In the genomic region with DNA sequence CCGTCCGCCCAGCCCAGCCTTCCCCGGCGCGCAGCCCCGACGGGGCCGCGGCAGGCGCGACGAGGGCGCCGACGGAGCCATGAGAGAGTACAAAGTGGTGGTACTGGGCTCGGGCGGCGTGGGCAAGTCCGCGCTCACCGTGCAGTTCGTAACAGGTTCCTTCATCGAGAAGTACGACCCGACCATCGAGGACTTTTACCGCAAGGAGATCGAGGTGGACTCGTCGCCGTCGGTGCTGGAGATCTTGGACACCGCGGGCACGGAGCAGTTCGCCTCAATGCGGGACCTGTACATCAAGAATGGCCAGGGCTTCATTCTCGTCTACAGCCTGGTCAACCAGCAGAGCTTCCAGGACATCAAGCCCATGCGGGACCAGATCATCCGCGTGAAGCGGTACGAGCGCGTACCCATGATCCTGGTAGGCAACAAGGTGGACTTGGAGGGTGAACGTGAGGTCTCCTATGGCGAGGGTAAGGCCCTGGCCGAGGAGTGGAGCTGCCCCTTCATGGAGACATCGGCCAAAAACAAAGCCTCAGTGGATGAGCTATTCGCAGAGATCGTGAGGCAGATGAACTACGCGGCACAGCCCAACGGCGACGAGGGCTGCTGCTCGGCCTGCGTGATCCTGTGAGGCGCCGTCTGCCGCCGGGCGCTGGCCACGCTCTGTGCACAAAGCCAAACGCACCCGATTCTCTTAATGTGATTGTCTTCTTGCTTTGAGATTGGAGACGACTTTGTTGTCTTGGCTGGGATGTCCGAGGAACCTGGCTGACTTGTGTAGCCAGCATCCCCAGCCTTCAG, we compare ENCODE assay signal across 8 mouse cellular contexts. TPM values are rescaled to one million over a fixed set of nuclear protein-coding genes. Genes with fewer than 3 reads are reported as not detected.
A peak's percentile ranks its signal among the peaks of the same experiment; 100 is the strongest.
DNase-seq lines count a peak whose midpoint lies in the region; ATAC-seq and TF ChIP-seq lines count a peak whose summit lies in the region.

No protein-coding gene starts in this region.

- no peak for TF ChIP-seq POLR2A in liver, adult 2 months (IDR thresholded peaks at IDR 0.05; ENCODE audit: extremely low read depth, insufficient read depth, low read length)

- WGBS in embryonic facial prominence, embryonic 13.5 days = under 1% methylated on average over 68 of the region's 68 CpGs
- 0% methylated on average over 68 of the region's 68 CpGs for WGBS in kidney, embryonic 14.5 days
- WGBS in liver, adult 2 months = under 1% methylated on average over 68 of the region's 68 CpGs

- H3K4me2 ChIP-seq in embryonic facial prominence, embryonic 13.5 days = peak overlapping the region; percentile 86
- peak overlapping the region; percentile 90 for H3K4me2 ChIP-seq in kidney, embryonic 14.5 days (replicated peaks; ENCODE audit: low read depth, low read length)

- no peak for ATAC-seq in embryonic facial prominence, embryonic 13.5 days (ENCODE audit: insufficient number of reproducible peaks, insufficient read depth, low FRiP score, low TSS enrichment, low read depth)
- peak; percentile 1; the same call in 1 of the 2 replicates for ATAC-seq in kidney, embryonic 14.5 days (ENCODE audit: low FRiP score, low TSS enrichment)

- H3K9ac ChIP-seq in embryonic facial prominence, embryonic 13.5 days = peak overlapping the region; percentile 92
- peak overlapping the region; percentile 76 for H3K9ac ChIP-seq in kidney, embryonic 14.5 days (ENCODE audit: low read depth, low read length)
- peak overlapping the region; percentile 69 for H3K9ac ChIP-seq in liver, adult 2 months (ENCODE audit: low read depth, low read length)

- peaks cover 9% of the 10 kb centered on the region; the same call in 1 of the 2 replicates for H3K36me3 ChIP-seq in embryonic facial prominence, embryonic 13.5 days
- H3K36me3 ChIP-seq in kidney, embryonic 14.5 days (ENCODE audit: control insufficient read depth, insufficient read depth, low read length) = no peaks in the 10 kb centered on the region
- no peaks in the 10 kb centered on the region for H3K36me3 ChIP-seq in liver, adult 2 months (ENCODE audit: control insufficient read depth, insufficient read depth, low read length)

- H3K79me2 ChIP-seq in liver, adult 2 months (ENCODE audit: control insufficient read depth, insufficient read depth, low read length) = no peaks in the 10 kb centered on the region

- H3K27me3 ChIP-seq in embryonic facial prominence, embryonic 13.5 days = no peaks in the 10 kb centered on the region
- no peaks in the 10 kb centered on the region for H3K27me3 ChIP-seq in kidney, embryonic 14.5 days (ENCODE audit: control insufficient read depth, insufficient read depth, low read length)
- no peaks in the 10 kb centered on the region for H3K27me3 ChIP-seq in liver, adult 2 months (ENCODE audit: control insufficient read depth, insufficient read depth, low read length)

- H3K4me3 ChIP-seq in embryonic facial prominence, embryonic 13.5 days = peak overlapping the region; percentile 89
- peak overlapping the region; percentile 60 for H3K4me3 ChIP-seq in kidney, embryonic 14.5 days (ENCODE audit: low read length)
- peak overlapping the region; percentile 73 for H3K4me3 ChIP-seq in liver, adult 2 months (ENCODE audit: insufficient read depth, low read depth, low read length)

- H3K27ac ChIP-seq in embryonic facial prominence, embryonic 13.5 days = peak overlapping the region; percentile 96
- H3K27ac ChIP-seq in kidney, embryonic 14.5 days (ENCODE audit: low read depth, low read length) = peak overlapping the region; percentile 76
- H3K27ac ChIP-seq in liver, adult 2 months (replicated peaks; ENCODE audit: insufficient read depth, low read depth, low read length) = peak overlapping the region; percentile 14

- peak; percentile 40 for DNase-seq in layer of hippocampus, adult 11-12 months (ENCODE audit: low spot score)
- no peak for DNase-seq in layer of hippocampus, adult 9-10 months (ENCODE audit: low spot score)
- DNase-seq in heart, adult 9 months (ENCODE audit: low spot score in 2 of 2) = peak; percentile 21 to 29
- peak; percentile 19 for DNase-seq in liver, adult 2 months (ENCODE audit: extremely low read depth, low read depth, low spot score)
- peak; percentile 12 to 26 for DNase-seq in monocyte, adult 2 months (ENCODE audit: low read depth in 1 of 2, low spot score in 2 of 2)
- peak; percentile 23 to 29 for DNase-seq in spleen, postnatal 36 days (ENCODE audit: low spot score in 2 of 2)

- no peaks in the 10 kb centered on the region for H3K9me3 ChIP-seq in embryonic facial prominence, embryonic 13.5 days
- H3K9me3 ChIP-seq in kidney, embryonic 14.5 days (ENCODE audit: control insufficient read depth, low read length) = no peaks in the 10 kb centered on the region

- no peak for TF ChIP-seq CTCF in liver, adult 2 months (IDR thresholded peaks at IDR 0.05; ENCODE audit: low read depth, low read length)

- peaks cover 20% of the 10 kb centered on the region for H3K4me1 ChIP-seq in embryonic facial prominence, embryonic 13.5 days
- H3K4me1 ChIP-seq in kidney, embryonic 14.5 days (ENCODE audit: control insufficient read depth, insufficient read depth, low read length) = peaks cover 8% of the 10 kb centered on the region; the same call in 1 of the 2 replicates
- H3K4me1 ChIP-seq in liver, adult 2 months (ENCODE audit: control insufficient read depth, insufficient read depth, low read length) = peaks cover 8% of the 10 kb centered on the region

RNA-seq across cellular contexts. Expression of a gene that starts 0.6 kb away (rescaled TPM):
- not detected in 2 replicates for polyA plus RNA-seq in embryonic facial prominence, embryonic 13.5 days (2015; fragmentation: Nextera tagmentation; extraction: Ambion mirVana)
- polyA plus RNA-seq in kidney, embryonic 14.5 days (2014; fragmentation: Nextera tagmentation; extraction: Ambion mirVana) = not detected in 2 replicates
- total RNA-seq in liver, adult 2 months (2014; rRNA removed) = under 0.01 TPM in 2 replicates
- 0.04 and 0.05 TPM in 2 replicates for polyA plus RNA-seq in liver, adult 2 months (2012; rRNA removed)

RNA-seq across cellular contexts. Expression of a gene that starts 3.7 kb away (rescaled TPM):
- polyA plus RNA-seq in embryonic facial prominence, embryonic 13.5 days (2015; fragmentation: Nextera tagmentation; extraction: Ambion mirVana) = 19.2 and 20.0 TPM in 2 replicates
- polyA plus RNA-seq in kidney, embryonic 14.5 days (2014; fragmentation: Nextera tagmentation; extraction: Ambion mirVana) = 8.0 and 8.4 TPM in 2 replicates
- 0.92 and 1.0 TPM in 2 replicates for total RNA-seq in liver, adult 2 months (2014; rRNA removed)
- polyA plus RNA-seq in liver, adult 2 months (2012; rRNA removed) = 0.46 and 0.71 TPM in 2 replicates

Comparison
In these comparisons a context has a peak if more than half of its experiments do, and no peak if none do; other contexts are left out.
1. H3K27ac ChIP-seq: peak in every context shown above with its lines; median percentile 96 in embryonic facial prominence, embryonic 13.5 days; 76 in kidney, embryonic 14.5 days; 14 in liver, adult 2 months.